Mouse (Mus musculus) liver, embryonic 14.5 days (tissue): ENCODE measurements around the gene Ttll13. TPM values are rescaled to one million over a fixed set of nuclear protein-coding genes. Genes with fewer than 3 reads are reported as not detected.

ENCODE experiments used
- ATAC-seq: fragments of 200-750 bp; cut with Nextera tagmentation; 2 replicates; pipeline ENCODE4 v1.8.0; 2017; ENCODE audit warnings: moderate number of reproducible peaks, mild to moderate bottlenecking, moderate library complexity; ENCODE audit not compliant: insufficient read depth
- DNase-seq, 3 experiments: peaks; one replicate each; pipeline ENCODE4 v3.0.0-alpha.2; 2012 to 2013; ENCODE audit warnings: low read depth in 3 of 3, low spot score in 3 of 3
- H3K27ac ChIP-seq: fragments of 300-500 bp; sonication (generic); 2 replicates; pipeline ENCODE4 v1.5.1; 2014; ENCODE audit warnings: moderate library complexity, mild to moderate bottlenecking, control low read depth, inconsistent platforms
- H3K27me3 ChIP-seq: fragments of 300-500 bp; sonication (generic); 2 replicates; pipeline ENCODE4 v1.6.1; 2014; ENCODE audit warnings: mild to moderate bottlenecking, low read length, moderate library complexity; ENCODE audit not compliant: control insufficient read depth, insufficient read depth
- H3K36me3 ChIP-seq: fragments of 300-500 bp; sonication (generic); replicated peaks from 2 replicates; pipeline ENCODE4 v1.6.1; 2014; ENCODE audit warnings: low read depth; ENCODE audit not compliant: control insufficient read depth, insufficient read depth
- H3K4me1 ChIP-seq, 2 experiments: fragments of 200-500 bp in 1 of 2; fragments of 300-500 bp in 1 of 2; sonication (generic) in 1 of 2; replicated peaks; 2 replicates each; pipeline ENCODE4 v1.6.1; 2012 to 2014; ENCODE audit warnings: antibody characterized with exemption in 1 of 2, inconsistent platforms in 1 of 2, low read length in 1 of 2; ENCODE audit not compliant: control insufficient read depth in 2 of 2, insufficient read depth in 2 of 2
- H3K4me2 ChIP-seq: fragments of 300-500 bp; sonication (generic); 2 replicates; pipeline ENCODE4 v1.6.1; 2014; ENCODE audit warnings: low read depth, mild to moderate bottlenecking, control low read depth, moderate library complexity
- H3K4me3 ChIP-seq, 2 experiments: fragments of 200-500 bp in 1 of 2; fragments of 300-500 bp in 1 of 2; sonication (generic) in 1 of 2; 2 replicates each; pipeline ENCODE4 v1.5.1; 2012 to 2014; ENCODE audit warnings: low read depth in 2 of 2, low read length in 2 of 2, mild to moderate bottlenecking in 2 of 2, control low read depth in 1 of 2, inconsistent platforms in 1 of 2, moderate library complexity in 1 of 2; ENCODE audit not compliant: insufficient read depth in 1 of 2
- H3K9ac ChIP-seq: fragments of 300-500 bp; sonication (generic); replicated peaks from 2 replicates; pipeline ENCODE4 v1.6.1; 2014; ENCODE audit warnings: mild to moderate bottlenecking, control low read depth, moderate library complexity
- H3K9me3 ChIP-seq: fragments of 300-500 bp; sonication (generic); 2 replicates; pipeline ENCODE4 v1.6.1; 2016; ENCODE audit warnings: low read length, mixed read lengths; ENCODE audit not compliant: control insufficient read depth
- CTCF ChIP-seq: IDR thresholded peaks from 2 replicates; pipeline ENCODE4 v1.5.1; 2016; ENCODE audit warnings: antibody characterized with exemption, low read depth, control low read depth
- EP300 ChIP-seq: IDR thresholded peaks from 2 replicates; pipeline ENCODE4 v1.6.1; 2016; ENCODE audit warnings: antibody characterized with exemption, low read depth
- WGBS: fragments of 180-500 bp; shearing (Covaris S2); extraction: QIAGEN DNeasy Blood & Tissue Kit; methylation state at CpG from one replicate; pipeline ENCODE4 v1.1.7; 2014; ENCODE audit not compliant: insufficient replicate concordance; 5-methylcytosine and 5-hydroxymethylcytosine counted together
- polyA plus RNA-seq, 2 experiments: library from polyadenylated mRNA; depleted of rRNA in 1 of 2; stranded (reverse) in 1 of 2; unstranded in 1 of 2; fragments of >200 nt; fragmentation: Nextera tagmentation in 1 of 2; extraction: Ambion mirVana in 1 of 2; gene quantifications; 2 replicates each; pipeline versions ENCODE4 v1.2.1 to v1.2.3; 2012 to 2014

Gene Ttll13
- polyA plus RNA-seq, 2 experiments: 0.20 to 0.23 TPM

- peak overlapping the region; percentile 68 for H3K27ac ChIP-seq
- H3K9ac ChIP-seq: peak overlapping the region; percentile 85
- H3K36me3 ChIP-seq: peaks cover 27% of the 10 kb centered on the region
- TF ChIP-seq EP300 (no peak), CTCF (no peak)
- no peaks in the 10 kb centered on the region for H3K9me3 ChIP-seq
- H3K4me1 ChIP-seq: peaks cover 7 to 9% of the 10 kb centered on the region in 2 experiments
- peak overlapping the region; percentile 87 for H3K4me2 ChIP-seq
- peak overlapping the region; percentile 88 to 91 for H3K4me3 ChIP-seq
- DNase-seq: peak in 1 of 3 experiments; percentile 40
- ATAC-seq: peak; percentile 71
- H3K27me3 ChIP-seq: no peaks in the 10 kb centered on the region
- 1% methylated on average over 32 of the region's 32 CpGs for WGBS
Observed at GRCm38 (mm10) chr7:80261372-80261990, 15.3 kb downstream of the Ttll13 start.

GRCm38 (mm10) chr7:80264606-80265005, 18.4 kb downstream of the Ttll13 start:
- peaks cover 27% of the 10 kb centered on the region for H3K36me3 ChIP-seq
- no peak overlapping the region for H3K27ac ChIP-seq
- peaks cover 13 to 15% of the 10 kb centered on the region in 2 experiments for H3K4me1 ChIP-seq
- no peak for TF ChIP-seq EP300
- no peak overlapping the region for H3K4me3 ChIP-seq
- no peak overlapping the region for H3K9ac ChIP-seq
- DNase-seq (no peak), ATAC-seq (no peak)
- H3K4me2 ChIP-seq: no peak overlapping the region
- H3K9me3 ChIP-seq: no peaks in the 10 kb centered on the region
- no peaks in the 10 kb centered on the region for H3K27me3 ChIP-seq
- WGBS: 89% methylated on average over 12 of the region's 12 CpGs

GRCm38 (mm10) chr7:80267764-80268163, 21.6 kb downstream of the Ttll13 start:
- H3K4me2 ChIP-seq: no peak overlapping the region
- 50% methylated on average over 1 of the region's 1 CpGs for WGBS
- H3K4me1 ChIP-seq: peaks cover 10 to 13% of the 10 kb centered on the region in 2 experiments
- no peak overlapping the region for H3K9ac ChIP-seq
- H3K9me3 ChIP-seq: no peaks in the 10 kb centered on the region
- DNase-seq (no peak), ATAC-seq (no peak)
- H3K27ac ChIP-seq: no peak overlapping the region
- TF ChIP-seq CTCF (no peak), EP300 (no peak)
- peaks cover 27% of the 10 kb centered on the region for H3K36me3 ChIP-seq
- no peaks in the 10 kb centered on the region for H3K27me3 ChIP-seq
- H3K4me3 ChIP-seq: no peak overlapping the region

GRCm38 (mm10) chr7:80268897-80269750, 22.9 kb downstream of the Ttll13 start, which contains the start of gene Vps33b:
TSS of gene Vps33b (plus strand) at chr7:80269649.
- DNase-seq (peak; percentile 90 to 92 (median 92)), ATAC-seq (peak; percentile 91)
- peak within 1 kb of the TSS; percentile 76 for H3K9ac ChIP-seq
- peaks cover 21% of the 10 kb centered on the region for H3K36me3 ChIP-seq
- H3K4me2 ChIP-seq: peak within 1 kb of the TSS; percentile 91
- TF ChIP-seq EP300 (0 out of 2 replicates have a peak, but pooled peaks have one; percentile 27), CTCF (no peak)
- 3% methylated on average over 21 of the region's 21 CpGs for WGBS
- peak within 1 kb of the TSS; percentile 69 for H3K27ac ChIP-seq
- no peaks in the 10 kb centered on the region for H3K27me3 ChIP-seq
- H3K4me3 ChIP-seq: peak within 1 kb of the TSS; percentile 72 to 81
- H3K9me3 ChIP-seq: no peaks in the 10 kb centered on the region
- peaks cover 10 to 13% of the 10 kb centered on the region in 2 experiments for H3K4me1 ChIP-seq

- WGBS: under 1% methylated on average over 23 of the region's 23 CpGs
- H3K36me3 ChIP-seq: peaks cover 21% of the 10 kb centered on the region
Observed at GRCm38 (mm10) chr7:80269751-80270255, 23.6 kb downstream of the Ttll13 start.

More at GRCm38 (mm10) chr7:80269751-80270255, 23.6 kb downstream of the Ttll13 start:
- peak overlapping the region; percentile 69 for H3K27ac ChIP-seq
- TF ChIP-seq EP300 (no peak), CTCF (no peak)
- peak overlapping the region; percentile 72 to 81 for H3K4me3 ChIP-seq
- no peaks in the 10 kb centered on the region for H3K9me3 ChIP-seq
- ATAC-seq: peak; percentile 69
- H3K4me1 ChIP-seq: peaks cover 10 to 13% of the 10 kb centered on the region in 2 experiments
- H3K27me3 ChIP-seq: no peaks in the 10 kb centered on the region
- H3K9ac ChIP-seq: peak overlapping the region; percentile 76
- DNase-seq: no peak
- peak overlapping the region; percentile 91 for H3K4me2 ChIP-seq
